Mouse (Mus musculus) cerebellum, adult 2 months (tissue): ENCODE data around the gene Pin4.

Experiments
- CTCF ChIP-seq: fragments of 200-500 bp; IDR thresholded peaks from 2 replicates; pipeline ENCODE4 v1.5.1; 2011; ENCODE audit warnings: low read depth, mild to moderate bottlenecking, control low read depth, low read length, moderate library complexity, borderline replicate concordance; ENCODE audit not compliant: insufficient read depth
- POLR2A ChIP-seq: fragments of 200-500 bp; IDR thresholded peaks from 2 replicates; pipeline ENCODE4 v1.6.1; 2011; ENCODE audit warnings: low read length, control low read depth, borderline replicate concordance; ENCODE audit not compliant: insufficient read depth

- TF ChIP-seq CTCF, result no peak
- peak; percentile 24; the same call in 1 of the 2 replicates for TF ChIP-seq POLR2A
Measured at GRCm38 (mm10) chrX:102156618-102157422, 37.6 kb downstream of the Pin4 start, which contains the start of gene Ercc6l.
